Mouse (Mus musculus) heart, adult 2 months (tissue): ENCODE data around the gene Pde4b.

Experiments
- CTCF ChIP-seq: fragments of 200-600 bp; IDR thresholded peaks from 2 replicates; pipeline ENCODE4 v1.8.1; 2022; ENCODE audit warnings: antibody characterized with exemption, mild to moderate bottlenecking, moderate library complexity
- EP300 ChIP-seq: fragments of 200-500 bp; IDR thresholded peaks from 2 replicates; pipeline ENCODE4 v1.6.1; 2011; ENCODE audit warnings: low read depth, low read length, control low read depth; ENCODE audit not compliant: insufficient read depth
- POLR2A ChIP-seq: fragments of 200-500 bp; IDR thresholded peaks from 2 replicates; pipeline ENCODE4 v1.6.1; 2011; ENCODE audit warnings: mild to moderate bottlenecking, low read depth, low read length, control low read depth; ENCODE audit not compliant: insufficient read depth

DNA sequence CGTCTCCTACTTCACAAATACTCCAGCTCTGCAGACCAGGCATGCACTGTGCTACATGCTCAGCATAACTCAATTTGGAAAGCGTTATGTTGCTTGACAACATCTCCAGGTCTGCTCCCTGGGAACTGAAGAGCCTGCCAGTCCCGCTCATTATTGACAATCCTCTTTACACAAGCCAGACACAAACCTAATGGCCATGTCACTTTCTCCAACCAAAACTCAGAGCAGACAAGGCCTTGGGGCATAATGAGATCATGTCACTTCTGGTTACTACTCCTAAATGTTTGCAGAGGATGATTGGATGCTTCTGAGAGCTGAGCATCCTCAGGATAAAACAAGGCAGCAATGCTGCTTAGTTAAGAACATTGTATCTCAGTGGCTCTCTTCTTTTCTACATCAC, 47.2 kb upstream of the Pde4b start:
- TF ChIP-seq CTCF (no peak), EP300 (no peak), POLR2A (no peak)
